Mouse (Mus musculus) embryo, embryonic 11.5 days (tissue): ENCODE results near the gene Mgam.
"Not testable (repeated sequence)": the region's sequence is repeated elsewhere in the genome, so short reads cannot be mapped to it uniquely, and the experiment has no call there.

Experiments
- DNase-seq: peaks from one replicate; pipeline ENCODE4 v3.0.0-alpha.2; 2012; ENCODE audit warnings: low read depth, low spot score

Mgam gene

DNA sequence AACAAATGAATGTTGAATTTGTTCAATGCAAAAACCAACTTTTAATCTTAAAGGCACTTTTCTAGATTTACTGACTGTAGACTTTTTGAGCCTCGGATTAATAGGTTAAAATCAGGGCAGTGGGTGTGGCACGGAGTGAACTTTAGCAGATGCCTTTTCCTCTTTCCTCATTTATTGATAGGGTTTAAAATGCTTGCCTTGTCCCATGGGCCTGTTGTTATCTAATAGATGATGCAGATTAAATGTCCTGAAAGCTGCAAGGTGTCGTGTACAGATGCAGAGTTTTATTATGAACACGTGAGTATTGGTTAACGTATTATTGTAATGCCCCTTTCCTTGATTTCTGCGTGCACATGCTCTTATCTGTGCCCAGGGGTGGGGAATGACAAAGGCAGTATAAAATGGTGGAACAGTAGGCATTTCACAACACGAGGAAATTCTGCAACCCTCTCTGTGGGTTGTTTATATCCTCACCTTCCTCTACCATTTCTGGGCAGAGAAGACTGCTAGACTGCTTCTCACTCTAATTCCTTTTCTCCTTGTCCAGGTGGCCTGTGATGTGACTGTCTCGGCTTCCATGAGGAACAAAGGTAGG is at the start of gene Mgam:
Gene Mgam (plus strand): TSS at position 426 of the 595 bp plus-strand sequence.
- no peak for DNase-seq

DNA sequence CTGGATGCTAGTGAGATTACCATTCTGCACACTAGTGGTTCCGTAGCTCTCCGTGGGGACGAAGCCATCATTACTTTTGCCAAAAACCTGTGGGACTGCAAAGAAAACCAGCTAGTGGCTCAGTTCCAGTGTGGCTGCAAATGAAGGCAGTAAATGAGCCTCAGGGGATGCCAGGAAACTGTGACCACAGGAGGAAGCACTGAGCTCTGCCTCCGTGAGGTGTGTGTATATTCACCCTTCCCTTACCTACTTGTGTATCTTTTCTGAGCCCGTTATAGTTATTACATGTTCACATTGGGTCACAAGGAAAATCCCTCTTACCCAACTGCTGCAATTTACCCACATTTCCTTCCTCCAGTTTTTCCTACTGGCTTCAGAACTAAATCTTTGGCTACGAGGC is 44.3 kb upstream of the Mgam start:
- DNase-seq: no peak

DNA sequence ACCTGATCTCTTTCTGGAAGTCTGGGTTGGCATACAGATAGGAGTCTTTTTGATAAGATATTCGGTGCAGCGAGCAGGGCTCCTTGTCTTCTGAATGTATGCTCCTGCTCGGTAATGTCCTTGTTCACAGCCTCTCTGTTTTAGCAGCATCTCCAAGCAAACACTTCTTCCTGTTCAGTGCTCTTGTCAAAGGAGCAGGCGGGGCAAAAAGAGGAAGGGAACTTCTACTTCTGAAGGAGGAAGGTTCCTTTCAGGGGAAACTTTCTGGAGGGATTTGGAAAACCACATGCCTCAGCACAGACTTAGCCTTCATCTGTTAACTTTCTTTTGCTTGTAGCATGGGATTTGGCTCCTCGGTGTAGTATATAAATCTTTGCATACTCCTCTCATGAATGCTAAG is 43.0 kb upstream of the Mgam start, which contains the start of gene Clec5a:
Gene Clec5a (minus strand): TSS at position 177 of the 400 bp plus-strand sequence.
- no peak for DNase-seq

DNA sequence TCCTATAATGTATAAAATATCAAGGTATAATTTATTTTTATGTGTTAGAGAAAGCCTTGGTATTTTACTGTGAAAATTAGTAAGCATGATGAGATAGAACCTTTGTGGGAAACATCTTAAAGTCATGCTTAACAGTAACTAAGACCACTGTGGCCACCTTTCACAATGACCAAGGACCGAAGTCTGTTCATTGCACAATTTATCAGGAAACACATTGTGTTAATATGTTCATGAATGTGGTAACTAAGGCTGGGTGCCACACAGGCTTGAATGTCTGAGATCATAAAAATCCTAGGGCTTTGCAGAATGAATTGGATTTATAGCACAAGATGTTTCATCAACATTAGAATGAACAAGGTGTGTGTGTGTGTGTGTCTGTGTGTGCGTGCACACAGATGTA is 40.3 kb upstream of the Mgam start:
- DNase-seq: no peak

DNA sequence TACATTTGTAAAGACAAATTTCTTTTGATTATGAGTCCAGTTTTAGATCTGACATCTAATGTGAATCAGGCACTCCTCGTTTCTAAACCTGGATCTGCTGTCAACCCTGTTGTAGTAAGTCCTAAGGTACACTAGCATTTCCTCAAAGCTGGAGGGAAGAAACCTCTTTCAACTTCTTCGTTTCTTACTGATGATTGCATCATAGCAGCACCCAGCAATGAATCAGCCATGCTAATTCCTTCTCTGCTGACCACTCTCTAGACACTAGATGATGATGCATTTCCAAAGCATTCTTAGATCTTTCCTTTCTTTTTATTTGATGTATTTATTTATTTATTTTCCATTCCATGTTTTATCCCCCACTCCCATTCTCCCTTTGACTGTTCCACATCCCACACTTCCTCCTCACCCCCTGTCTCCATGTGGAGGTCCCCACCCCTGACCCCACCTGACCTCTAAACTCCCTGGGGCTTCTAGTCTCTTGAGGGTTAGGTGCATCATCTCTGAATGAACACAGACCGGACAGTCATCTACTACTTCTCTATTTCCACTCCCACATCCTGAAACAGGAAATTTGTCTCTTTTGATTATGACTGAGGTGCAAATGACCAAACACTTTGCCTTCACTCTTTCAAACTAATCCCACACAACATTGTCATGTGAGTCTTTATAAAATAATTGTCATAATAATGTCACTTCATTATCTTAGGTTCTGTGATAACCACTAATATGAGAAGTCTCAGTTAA is 33.7 kb upstream of the Mgam start:
- no peak for DNase-seq

DNA sequence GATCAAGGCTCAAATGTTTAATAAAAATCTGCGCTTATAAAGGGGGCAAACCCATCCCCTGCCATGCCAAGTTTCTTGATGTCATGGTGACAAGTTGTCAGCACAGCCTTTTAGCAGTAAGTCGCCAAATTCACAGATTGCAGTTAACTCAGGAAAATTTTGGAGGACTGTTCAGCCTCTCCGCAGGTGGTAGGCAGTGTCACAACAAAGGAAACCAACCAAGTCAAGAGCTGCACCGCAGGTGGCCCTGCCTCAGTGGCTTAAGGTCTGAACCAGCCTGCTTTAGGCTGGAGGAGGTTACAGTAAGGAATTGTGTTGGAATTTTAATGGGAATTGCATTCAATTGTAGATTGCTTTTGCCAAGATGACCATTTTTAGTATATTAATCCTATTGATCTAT is 30.1 kb upstream of the Mgam start:
- not testable (repeated sequence) for DNase-seq

DNA sequence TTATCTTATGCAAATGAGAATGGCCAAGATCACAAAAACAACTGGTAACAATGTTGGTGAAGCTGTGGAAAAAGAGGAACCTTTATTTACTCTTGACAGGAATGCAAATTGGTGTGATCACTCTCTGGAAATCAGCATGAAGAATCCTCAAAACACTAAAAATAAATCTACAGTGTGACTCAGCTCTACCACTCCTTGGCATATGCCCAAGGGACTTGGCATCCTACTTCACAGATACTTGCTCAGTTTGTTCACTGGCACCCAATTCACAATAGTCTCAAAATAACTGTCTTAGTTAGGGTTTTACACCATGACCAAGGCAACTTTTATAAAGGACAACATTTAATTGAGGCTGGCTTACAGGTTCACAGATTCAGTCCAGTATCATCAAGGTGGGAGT is 21.2 kb upstream of the Mgam start:
- no peak for DNase-seq

DNA sequence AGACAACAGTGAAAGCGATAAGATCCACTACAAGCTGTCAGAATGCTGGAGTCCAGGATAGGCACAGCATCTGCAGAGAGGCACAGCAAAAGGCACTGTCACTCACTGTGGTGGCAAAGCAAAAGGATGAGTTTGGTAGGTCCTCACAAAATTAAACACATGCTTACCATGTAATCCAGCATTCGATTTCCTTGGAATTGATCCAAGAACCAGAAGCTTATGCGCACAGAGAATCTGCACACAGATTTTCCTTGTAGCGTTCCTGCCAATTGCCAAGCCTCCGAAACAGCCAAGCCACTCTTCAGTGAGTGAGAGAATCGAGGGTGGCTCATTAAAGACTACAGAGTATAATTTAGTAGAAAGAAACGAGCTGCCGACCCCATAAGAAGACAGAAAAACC is 18.4 kb upstream of the Mgam start:
- no peak for DNase-seq

DNA sequence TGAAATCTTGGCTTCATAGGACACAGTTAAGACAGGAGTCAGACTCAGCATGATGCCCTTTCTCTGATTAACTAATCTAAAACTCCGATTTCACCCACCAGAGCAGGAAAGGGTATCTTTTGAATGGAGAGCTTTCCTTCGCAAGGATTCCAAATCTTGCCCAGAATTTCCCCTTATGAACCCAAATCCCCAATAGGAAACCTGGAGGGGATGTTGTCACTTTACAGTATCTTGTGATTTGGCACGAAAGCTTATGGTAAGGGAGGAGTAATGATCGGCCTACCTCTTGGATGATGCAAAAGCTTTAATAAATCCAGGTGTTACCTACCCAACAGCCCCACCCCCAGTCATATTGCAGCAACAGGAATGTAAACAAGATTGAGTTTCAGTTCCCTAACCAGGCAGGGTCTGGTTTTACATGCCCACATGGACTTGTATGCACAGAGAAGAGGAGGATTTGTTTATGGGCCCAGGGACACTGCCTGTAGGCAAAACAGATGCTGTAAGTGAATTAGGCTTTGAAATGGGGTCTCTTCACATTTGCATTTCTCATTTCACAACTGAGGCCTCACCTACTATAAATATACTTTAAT is 15.3 kb upstream of the Mgam start, which contains the start of gene Tas2r138:
Gene Tas2r138 (minus strand): TSS at position 51 of the 593 bp plus-strand sequence.
- no peak for DNase-seq

DNA sequence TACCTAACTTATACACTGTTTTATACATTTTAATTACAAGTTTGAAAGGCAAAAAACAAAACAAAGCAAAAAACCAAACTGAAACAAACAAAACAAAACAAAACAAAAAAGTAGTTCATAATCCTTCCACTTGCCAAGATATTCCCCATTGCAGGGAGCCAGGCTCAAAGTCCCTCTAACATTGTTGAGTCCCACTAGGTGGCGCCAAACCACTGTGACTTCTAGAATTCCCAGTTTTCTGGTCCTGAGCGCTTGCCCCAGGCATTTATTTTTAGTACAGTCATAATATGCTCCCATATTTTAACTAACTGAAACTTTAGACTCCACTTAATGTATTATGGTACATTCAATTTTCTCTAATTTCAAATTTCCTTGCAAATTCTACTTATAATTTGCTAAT is 10.7 kb upstream of the Mgam start:
- DNase-seq: peak; percentile 51

DNA sequence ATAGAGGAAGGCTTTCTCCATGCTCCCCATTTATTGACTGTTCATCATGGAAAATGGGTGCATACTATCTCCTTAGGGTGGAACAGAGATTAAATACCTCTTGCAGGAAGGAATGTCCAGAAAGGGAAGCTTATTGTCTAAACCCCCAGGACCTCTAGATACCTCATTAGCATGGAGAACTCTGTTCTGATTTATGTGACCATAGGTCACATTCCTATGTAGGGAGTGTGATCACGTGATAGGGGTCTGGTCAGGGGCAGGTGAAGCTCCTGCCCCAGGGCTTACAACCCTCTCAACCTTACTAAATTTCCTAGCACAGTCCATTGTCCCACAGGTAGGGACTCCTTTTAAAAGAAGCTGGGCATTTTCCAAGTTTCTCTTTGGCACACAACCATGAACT is 2.5 kb upstream of the Mgam start:
- no peak for DNase-seq

DNA sequence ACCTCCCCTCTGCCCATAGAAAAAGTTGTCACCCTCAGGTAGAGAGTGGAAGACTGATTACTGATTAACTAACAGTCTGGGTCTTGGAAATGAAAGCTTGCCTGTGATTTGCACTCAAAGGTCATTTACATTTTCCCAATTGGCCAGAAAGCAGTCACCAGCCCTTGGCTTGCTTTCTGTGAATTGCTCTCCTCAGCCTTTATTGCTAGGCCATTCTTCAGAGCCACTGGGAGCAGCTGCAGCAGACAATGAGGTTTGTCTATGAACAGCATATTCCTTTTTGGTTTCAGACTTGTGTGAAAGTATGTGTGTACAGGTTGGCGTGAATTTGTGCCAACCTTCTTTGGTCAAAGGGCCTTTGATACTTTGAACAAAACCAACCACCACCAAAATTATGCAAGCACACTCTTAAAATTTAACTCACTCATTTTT is 6.0 kb downstream of the Mgam start:
- no peak for DNase-seq

DNA sequence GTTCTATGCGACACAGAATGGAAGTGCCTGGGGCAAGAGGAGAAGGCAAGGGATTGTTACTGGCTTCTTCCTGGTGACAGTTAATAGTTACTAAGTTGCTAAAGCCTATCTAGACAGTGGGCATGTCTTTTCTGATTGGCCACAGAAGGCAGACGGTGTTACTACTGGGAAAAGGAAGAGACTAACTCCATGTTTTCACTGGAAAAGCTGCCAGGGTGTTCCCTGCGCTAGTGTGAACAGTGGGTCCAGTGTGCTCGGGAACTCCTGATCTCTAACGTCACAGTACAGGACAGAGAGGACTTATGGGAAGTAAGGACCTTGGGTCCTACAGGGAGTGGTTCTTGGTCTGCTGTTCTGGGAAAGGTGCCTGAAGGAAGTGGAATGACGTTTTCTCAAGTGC is 6.9 kb downstream of the Mgam start:
- DNase-seq: no peak

DNA sequence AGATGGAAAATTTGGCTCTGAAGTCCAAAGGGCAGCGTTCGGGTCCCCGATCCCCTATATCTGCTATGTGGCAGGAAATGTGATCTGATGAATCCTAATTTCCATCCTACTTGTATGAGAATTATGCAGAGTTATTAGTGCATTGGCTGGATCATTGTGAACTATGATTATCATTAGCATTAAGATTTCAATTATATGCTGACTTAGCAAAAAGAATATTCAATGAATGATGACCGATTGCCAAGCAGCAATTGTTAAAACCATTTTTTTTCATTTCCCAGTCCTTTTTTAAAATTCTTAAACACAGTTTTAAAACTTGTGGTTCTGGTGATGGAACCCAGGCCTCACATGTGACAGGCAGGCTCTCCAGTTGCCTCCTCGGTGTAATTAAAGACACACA is 9.1 kb downstream of the Mgam start:
- DNase-seq: no peak

DNA sequence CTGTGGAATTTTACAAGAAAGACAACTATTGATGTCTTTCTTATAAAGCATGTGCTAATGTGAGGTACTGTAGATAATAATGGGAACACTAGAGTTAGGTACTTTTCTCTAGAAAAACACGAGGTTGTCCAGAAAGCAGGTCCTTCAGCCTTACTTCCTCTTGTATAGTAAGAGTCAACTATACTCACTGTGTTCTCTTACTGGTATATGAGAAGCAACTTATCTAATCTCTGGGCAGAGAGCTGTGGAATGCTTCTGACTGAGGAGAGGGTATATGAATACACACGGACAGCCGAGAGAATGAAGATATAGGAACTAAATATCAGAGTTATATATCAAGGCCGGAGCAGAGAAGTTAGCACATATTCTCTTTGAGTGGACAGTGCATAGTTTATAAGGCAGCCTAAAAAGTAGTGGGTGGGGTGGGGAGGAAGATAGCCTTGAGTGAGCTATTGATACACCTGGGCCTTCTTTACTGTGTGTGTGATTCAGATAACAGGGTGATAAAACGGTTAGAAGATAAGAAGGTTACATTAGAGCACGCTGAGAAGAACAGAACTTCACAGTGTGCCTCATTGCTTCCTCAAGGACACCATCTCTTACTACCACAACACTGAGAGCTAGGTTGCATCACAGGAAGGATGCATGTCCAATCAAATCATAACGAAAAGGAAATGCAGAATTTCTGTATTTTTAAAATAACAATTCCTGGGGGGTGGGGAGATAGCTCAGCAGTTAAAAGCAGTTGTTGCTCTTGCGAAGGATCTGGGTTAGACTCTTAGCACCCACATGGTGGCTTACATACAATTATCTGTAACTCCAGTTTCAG is 12.3 kb downstream of the Mgam start:
- DNase-seq: no peak

DNA sequence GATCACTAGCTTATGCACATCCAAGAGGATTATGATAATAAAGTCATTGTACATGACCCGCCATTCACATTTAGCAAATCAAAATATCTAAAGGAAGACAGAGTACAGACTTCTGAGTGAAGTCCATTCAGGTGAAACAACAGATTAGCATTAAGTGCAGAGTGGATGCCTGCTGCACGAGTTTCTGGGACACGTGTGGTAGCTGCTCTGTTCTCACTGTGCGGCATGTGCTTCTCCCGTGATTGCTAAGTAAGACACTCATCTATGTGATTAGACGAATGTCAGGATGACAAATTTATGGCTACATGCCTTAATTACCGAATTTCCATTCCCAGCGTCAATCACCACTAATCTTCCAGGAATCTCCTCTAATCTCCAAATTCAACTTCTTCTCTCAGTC is 17.1 kb downstream of the Mgam start:
- DNase-seq: no peak

DNA sequence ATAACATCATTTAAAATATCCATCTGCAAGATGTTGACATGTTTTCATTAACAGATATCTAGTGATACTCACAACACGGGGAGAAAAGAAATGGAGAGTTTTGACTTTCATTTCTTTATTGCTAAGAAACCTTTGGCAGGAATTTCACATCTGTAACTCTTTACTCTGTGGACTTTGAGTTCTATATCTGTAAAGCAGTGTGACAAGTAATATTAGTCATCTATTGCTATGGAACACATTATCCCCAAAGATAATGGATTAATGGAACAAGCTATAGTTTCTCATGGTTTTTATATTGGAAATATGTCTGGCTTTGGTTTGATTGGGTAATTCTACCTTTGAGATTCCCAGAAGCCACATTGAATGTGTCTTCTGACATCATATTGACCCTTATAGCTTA is 22.3 kb downstream of the Mgam start:
- no peak for DNase-seq

DNA sequence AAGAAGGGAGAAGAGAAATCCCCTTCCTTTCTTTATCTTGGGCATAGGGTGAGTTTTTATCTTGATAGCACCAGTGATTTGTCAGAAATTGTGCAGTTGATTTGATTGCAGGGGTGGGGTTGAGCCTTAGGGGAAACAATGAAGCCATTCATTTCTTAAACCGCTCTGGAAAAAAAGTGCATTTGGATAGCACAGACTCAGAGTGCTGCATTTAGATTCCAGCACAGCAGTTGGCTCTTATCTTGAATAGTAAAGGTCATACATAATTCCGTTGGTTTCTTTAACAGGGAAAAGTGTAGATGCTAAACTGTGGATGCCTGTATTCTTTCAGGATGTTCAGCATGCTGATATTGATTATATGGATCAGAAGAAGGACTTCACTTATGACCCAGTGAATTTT is 32.3 kb downstream of the Mgam start:
- no peak for DNase-seq

DNA sequence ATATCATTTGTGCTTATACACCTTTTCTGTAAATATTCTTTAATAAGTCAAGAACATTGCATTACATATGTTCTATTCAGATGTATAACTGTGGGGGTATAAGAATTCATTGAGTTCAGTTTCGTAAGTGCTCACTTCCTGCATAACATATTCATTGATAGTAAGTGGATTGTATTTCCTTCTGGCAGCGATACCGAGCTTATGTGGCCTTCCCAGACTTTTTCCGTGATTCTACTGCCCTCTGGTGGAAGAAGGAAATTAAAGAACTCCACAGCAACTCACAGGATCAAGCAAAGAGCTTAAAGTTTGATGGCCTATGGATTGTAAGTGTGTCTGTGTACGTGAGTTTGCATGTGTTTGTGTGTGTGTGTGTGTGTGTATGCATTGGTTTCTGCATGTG is 60.5 kb downstream of the Mgam start:
- DNase-seq: peak; percentile 62

DNA sequence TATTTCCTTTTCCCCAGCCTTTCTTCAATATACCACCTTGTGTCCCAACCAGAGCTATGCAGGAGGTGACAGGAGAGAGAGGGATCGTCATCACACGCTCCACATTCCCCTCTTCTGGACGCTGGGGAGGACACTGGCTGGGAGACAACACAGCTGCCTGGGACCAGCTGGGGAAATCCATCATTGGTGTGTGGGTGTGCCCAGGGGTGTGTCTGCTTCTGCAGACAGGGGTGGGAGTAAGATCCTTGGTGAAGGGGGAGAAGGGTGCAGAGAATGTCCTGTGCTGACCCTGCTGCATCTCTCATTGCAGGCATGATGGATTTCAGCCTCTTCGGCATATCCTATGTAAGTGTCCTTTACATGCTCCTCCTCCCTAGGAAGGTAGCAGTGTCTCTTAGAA is 63.4 kb downstream of the Mgam start:
- DNase-seq: not testable (repeated sequence)

DNA sequence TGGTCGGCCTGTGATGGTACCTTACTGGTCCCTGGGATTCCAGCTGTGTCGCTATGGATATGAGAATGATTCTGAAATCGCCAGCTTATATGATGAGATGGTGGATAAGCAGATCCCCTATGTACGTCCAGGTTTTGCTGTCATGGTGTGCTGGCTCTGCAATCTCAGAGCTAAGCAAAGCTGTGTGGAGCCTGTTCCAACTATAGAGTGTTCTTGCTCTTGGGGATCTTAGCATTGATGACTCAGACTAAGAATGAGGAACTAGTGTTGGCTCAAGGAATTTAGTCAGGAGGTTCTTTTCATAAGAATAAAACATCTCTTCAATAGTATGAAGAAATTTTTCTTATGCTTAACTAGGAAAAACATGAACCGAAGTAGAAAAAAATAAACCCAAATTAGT is 84.9 kb downstream of the Mgam start:
- DNase-seq: not testable (repeated sequence)

DNA sequence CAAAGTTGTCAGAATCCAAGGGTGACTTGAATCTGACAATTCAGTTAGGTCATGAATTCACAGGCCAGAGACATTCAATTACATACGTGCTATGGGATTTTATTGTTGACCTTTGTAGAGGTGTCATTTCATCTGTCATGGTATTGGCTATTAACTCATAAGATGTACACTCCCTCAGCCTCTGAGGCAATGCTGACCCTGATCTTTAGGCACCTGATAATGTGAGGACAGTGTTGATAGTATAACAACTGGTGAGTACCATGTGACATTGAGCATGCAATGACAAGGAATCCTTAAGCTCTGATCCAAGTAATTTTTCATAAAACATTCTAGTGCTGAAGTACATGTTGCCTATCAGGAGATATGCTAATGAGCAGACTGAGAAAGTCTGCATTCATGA is 87.1 kb downstream of the Mgam start:
- no peak for DNase-seq
